Mouse (Mus musculus): Measurements from ENCODE around the gene Elf2. TPM values are rescaled to one million over a fixed set of nuclear protein-coding genes. Genes with fewer than 3 reads are reported as not detected.
A peak's percentile ranks its signal among the peaks of the same experiment; 100 is the strongest.

Elf2 gene
- polyA plus RNA-seq (2014; fragmentation: Nextera tagmentation; extraction: Ambion mirVana) = 44.5 and 48.2 TPM in 2 replicates

DNA sequence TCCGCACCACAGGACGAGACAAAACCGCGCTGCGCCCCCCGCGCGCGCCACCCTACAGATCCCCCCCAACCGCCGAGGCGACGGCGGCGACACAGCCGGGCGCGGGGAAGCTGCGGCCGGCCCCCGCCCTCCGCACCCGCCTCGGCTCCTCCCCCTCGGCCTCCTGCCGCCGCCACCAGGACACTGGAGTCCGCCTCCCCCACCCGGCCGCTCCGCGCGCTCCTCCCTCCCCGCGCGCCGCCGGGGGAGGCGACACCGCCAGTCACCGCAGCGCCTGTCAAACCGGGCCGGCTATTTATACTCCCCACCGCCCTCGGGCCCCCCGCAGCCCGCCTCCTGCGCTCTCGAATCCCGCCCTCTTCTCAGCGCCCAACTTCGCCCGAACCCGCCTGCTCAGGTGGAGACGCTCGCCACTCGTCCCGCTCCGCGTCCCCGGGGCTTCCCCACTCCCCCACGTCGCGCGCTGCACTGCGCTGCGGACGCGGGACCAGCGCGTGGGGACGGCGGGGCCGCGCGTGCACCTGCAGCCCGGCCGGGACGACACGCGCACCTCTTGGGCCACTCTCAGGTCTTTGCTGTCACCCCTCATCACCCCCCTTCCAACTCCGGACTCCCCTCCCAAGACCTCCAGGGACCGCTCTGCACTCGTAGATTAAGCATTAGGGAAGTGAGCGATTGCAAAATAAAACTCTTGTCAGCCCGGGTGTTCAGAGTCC is at the start of gene Elf2:
TSS of gene Elf2 (minus strand) at position 112 of the 716 bp plus-strand sequence.
- Histone ChIP-seq H3K9me3 (replicated peaks; ENCODE audit: control insufficient read depth, low read length) (no peaks in the 10 kb centered on the region), H3K27me3 (ENCODE audit: control insufficient read depth, insufficient read depth, low read length) (no peaks in the 10 kb centered on the region), H3K27ac (ENCODE audit: low read depth, low read length) (peak within 1 kb of the TSS; percentile 99), H3K9ac (ENCODE audit: low read depth, low read length) (peak within 1 kb of the TSS; percentile 96), H3K4me3 (ENCODE audit: low read depth, low read length) (peak within 1 kb of the TSS; percentile 94), H3K36me3 (ENCODE audit: control insufficient read depth, insufficient read depth, low read length) (no peaks in the 10 kb centered on the region), H3K4me1 (ENCODE audit: control insufficient read depth, insufficient read depth, low read length) (peaks cover 2% of the 10 kb centered on the region), H3K4me2 (peak within 1 kb of the TSS; percentile 92)
- under 1% methylated on average over 63 of the region's 87 CpGs for WGBS (ENCODE audit: insufficient replicate concordance)
- ATAC-seq (replicated peaks; ENCODE audit: insufficient number of reproducible peaks, low FRiP score, low TSS enrichment) = peak; percentile 85

DNA sequence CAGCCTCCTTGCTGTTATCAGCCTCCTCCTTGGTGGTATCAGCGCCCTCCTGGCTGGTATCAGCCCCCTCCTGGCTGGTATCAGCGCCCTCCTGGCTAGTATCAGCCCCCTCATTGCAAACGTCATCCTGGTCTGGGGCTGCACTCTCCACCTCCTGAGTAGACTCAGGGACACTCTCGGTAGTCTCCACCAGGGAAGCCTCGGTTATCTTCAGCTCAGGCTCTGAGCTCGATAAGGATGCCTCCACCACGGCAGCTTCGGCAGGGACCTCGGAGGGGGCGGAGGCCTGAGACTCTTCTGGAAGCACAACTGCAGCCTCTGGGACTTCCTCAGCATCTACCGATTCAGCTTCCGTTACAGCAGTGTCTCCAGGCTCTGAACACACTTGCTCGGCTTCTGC is 48.4 kb upstream of the Elf2 start:
- Histone ChIP-seq H3K27ac (ENCODE audit: low read depth, low read length) (no peak overlapping the region), H3K4me2 (peak overlapping the region; percentile 72), H3K4me3 (ENCODE audit: low read depth, low read length) (peak overlapping the region; percentile 31), H3K27me3 (ENCODE audit: control insufficient read depth, insufficient read depth, low read length) (no peaks in the 10 kb centered on the region), H3K9me3 (replicated peaks; ENCODE audit: control insufficient read depth, low read length) (no peaks in the 10 kb centered on the region), H3K9ac (ENCODE audit: low read depth, low read length) (peak overlapping the region; percentile 36; the same call in 1 of the 2 replicates), H3K4me1 (ENCODE audit: control insufficient read depth, insufficient read depth, low read length) (peaks cover 8% of the 10 kb centered on the region), H3K36me3 (ENCODE audit: control insufficient read depth, insufficient read depth, low read length) (no peaks in the 10 kb centered on the region)
- 4% methylated on average over 13 of the region's 13 CpGs for WGBS (ENCODE audit: insufficient replicate concordance)
- ATAC-seq (replicated peaks; ENCODE audit: insufficient number of reproducible peaks, low FRiP score, low TSS enrichment) = 0 out of 2 replicates have a peak, but pooled peaks have one; percentile 14

DNA sequence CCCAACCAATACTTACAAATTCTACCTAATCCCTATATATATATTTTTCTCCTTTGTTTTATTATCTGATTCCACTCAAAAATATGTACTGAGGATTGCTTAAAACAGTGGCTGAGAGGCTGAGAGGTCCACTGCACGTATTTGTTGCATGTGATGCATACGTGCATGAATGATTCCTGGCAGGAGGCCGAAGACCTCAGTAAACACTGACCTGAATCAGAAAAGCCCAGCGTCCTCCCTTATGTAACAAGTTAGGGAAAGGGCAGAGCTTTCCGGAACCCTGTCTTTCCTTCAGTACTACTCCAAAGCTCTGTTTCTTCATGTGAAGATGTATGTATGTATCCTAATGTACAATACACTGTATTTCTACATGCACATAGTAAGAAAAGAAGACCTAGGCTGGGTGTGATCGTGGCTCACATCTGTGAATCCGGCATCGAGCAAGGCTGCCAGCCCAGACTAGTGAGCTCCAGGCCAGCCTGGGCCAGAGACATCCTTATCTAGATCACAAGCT is 47.5 kb upstream of the Elf2 start:
- WGBS (ENCODE audit: insufficient replicate concordance) = 44% methylated on average over 8 of the region's 8 CpGs
- Histone ChIP-seq H3K9ac (ENCODE audit: low read depth, low read length) (0 out of 2 replicates have a peak overlapping the region, but pooled peaks have one; percentile 46), H3K9me3 (replicated peaks; ENCODE audit: control insufficient read depth, low read length) (no peaks in the 10 kb centered on the region), H3K4me3 (ENCODE audit: low read depth, low read length) (no peak overlapping the region), H3K36me3 (ENCODE audit: control insufficient read depth, insufficient read depth, low read length) (no peaks in the 10 kb centered on the region), H3K27ac (ENCODE audit: low read depth, low read length) (no peak overlapping the region), H3K4me2 (no peak overlapping the region), H3K27me3 (ENCODE audit: control insufficient read depth, insufficient read depth, low read length) (no peaks in the 10 kb centered on the region), H3K4me1 (ENCODE audit: control insufficient read depth, insufficient read depth, low read length) (peaks cover 8% of the 10 kb centered on the region)
- ATAC-seq (replicated peaks; ENCODE audit: insufficient number of reproducible peaks, low FRiP score, low TSS enrichment) = no peak

DNA sequence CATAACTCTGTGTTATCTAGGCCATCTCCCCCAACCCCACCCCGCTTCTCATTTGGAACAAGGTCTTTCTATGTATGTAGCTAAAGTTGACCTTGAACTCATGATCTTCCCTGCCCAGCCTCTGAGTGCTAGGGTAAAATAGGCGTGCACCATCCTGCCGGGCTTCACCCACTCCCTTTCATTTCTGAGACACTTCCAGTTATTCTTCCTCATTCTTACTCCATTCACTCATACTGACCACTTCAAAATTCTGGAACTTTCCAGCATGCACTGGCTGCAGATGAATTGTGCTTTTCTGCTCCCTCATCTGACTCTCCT is 46.6 kb upstream of the Elf2 start:
- no peak overlapping the region for H3K27ac ChIP-seq (ENCODE audit: low read depth, low read length)
- H3K27me3 ChIP-seq (ENCODE audit: control insufficient read depth, insufficient read depth, low read length) = no peaks in the 10 kb centered on the region
- no peaks in the 10 kb centered on the region for H3K36me3 ChIP-seq (ENCODE audit: control insufficient read depth, insufficient read depth, low read length)
- H3K9me3 ChIP-seq (replicated peaks; ENCODE audit: control insufficient read depth, low read length) = no peaks in the 10 kb centered on the region
- no peak overlapping the region for H3K4me2 ChIP-seq
- no peak for ATAC-seq (replicated peaks; ENCODE audit: insufficient number of reproducible peaks, low FRiP score, low TSS enrichment)
- H3K4me3 ChIP-seq (ENCODE audit: low read depth, low read length) = no peak overlapping the region
- 67% methylated on average over 3 of the region's 3 CpGs for WGBS (ENCODE audit: insufficient replicate concordance)
- H3K9ac ChIP-seq (ENCODE audit: low read depth, low read length) = no peak overlapping the region
- H3K4me1 ChIP-seq (ENCODE audit: control insufficient read depth, insufficient read depth, low read length) = peaks cover 8% of the 10 kb centered on the region

DNA sequence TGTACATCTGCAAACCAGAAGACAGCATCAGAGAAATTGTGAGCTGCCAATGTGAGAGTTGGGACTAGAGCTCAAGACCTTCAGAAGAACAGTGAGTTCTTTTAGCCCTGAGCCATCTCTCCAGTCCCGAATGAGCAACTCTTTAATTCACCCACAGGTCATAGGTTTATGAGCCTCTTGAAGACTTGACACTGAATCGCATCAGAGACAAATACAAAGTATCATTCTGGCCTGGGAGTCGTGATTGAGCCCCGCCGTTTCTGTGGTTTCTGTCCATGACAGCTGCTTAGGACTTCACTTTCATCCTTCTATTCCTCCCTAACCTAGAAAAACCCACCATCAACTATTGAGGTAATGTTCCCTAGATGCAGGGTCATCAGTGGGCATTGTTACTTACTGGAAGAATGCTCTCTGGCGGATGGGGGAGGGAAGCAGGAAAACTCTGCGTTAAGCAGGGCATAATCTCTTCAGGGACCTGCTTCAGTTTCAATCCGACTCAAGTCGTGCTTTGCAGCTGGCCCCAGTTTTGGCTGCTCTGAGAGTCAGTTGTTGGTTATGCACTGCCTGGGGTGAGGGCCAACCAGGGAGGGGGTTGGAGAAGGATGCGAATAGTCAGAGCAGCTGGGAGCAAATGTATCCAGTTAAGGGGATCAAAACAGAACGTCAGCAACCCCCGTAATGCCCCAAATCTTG is 46.1 kb upstream of the Elf2 start:
- Histone ChIP-seq H3K4me3 (ENCODE audit: low read depth, low read length) (no peak overlapping the region), H3K9ac (ENCODE audit: low read depth, low read length) (no peak overlapping the region), H3K36me3 (ENCODE audit: control insufficient read depth, insufficient read depth, low read length) (no peaks in the 10 kb centered on the region), H3K27ac (ENCODE audit: low read depth, low read length) (no peak overlapping the region), H3K27me3 (ENCODE audit: control insufficient read depth, insufficient read depth, low read length) (no peaks in the 10 kb centered on the region), H3K9me3 (replicated peaks; ENCODE audit: control insufficient read depth, low read length) (no peaks in the 10 kb centered on the region), H3K4me1 (ENCODE audit: control insufficient read depth, insufficient read depth, low read length) (peaks cover 8% of the 10 kb centered on the region), H3K4me2 (no peak overlapping the region)
- 50% methylated on average over 12 of the region's 12 CpGs for WGBS (ENCODE audit: insufficient replicate concordance)
- no peak for ATAC-seq (replicated peaks; ENCODE audit: insufficient number of reproducible peaks, low FRiP score, low TSS enrichment)

DNA sequence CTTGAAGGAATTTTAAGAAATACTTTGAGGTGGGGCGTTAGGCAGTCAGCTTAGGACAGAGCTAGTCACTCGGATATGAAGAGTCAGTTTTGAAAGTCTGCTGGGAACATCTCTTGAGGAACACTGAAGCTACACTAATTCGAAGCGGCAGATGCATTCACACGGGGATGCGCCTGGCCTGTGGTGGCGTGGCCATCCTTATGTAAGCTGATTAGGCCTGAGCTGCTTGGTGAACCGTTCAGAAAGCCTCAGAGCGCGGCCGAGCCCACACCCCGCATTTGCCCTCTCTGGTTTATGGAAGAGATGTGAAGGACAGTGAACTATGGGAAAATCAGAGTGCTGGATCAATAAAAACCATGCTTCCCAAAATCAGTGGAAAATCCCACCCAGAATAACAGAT is 42.9 kb upstream of the Elf2 start:
- Histone ChIP-seq H3K36me3 (ENCODE audit: control insufficient read depth, insufficient read depth, low read length) (no peaks in the 10 kb centered on the region), H3K9me3 (replicated peaks; ENCODE audit: control insufficient read depth, low read length) (no peaks in the 10 kb centered on the region), H3K4me1 (ENCODE audit: control insufficient read depth, insufficient read depth, low read length) (no peaks in the 10 kb centered on the region), H3K4me3 (ENCODE audit: low read depth, low read length) (no peak overlapping the region), H3K27ac (ENCODE audit: low read depth, low read length) (no peak overlapping the region), H3K27me3 (ENCODE audit: control insufficient read depth, insufficient read depth, low read length) (no peaks in the 10 kb centered on the region), H3K4me2 (no peak overlapping the region), H3K9ac (ENCODE audit: low read depth, low read length) (no peak overlapping the region)
- 73% methylated on average over 12 of the region's 12 CpGs for WGBS (ENCODE audit: insufficient replicate concordance)
- ATAC-seq (replicated peaks; ENCODE audit: insufficient number of reproducible peaks, low FRiP score, low TSS enrichment) = no peak

DNA sequence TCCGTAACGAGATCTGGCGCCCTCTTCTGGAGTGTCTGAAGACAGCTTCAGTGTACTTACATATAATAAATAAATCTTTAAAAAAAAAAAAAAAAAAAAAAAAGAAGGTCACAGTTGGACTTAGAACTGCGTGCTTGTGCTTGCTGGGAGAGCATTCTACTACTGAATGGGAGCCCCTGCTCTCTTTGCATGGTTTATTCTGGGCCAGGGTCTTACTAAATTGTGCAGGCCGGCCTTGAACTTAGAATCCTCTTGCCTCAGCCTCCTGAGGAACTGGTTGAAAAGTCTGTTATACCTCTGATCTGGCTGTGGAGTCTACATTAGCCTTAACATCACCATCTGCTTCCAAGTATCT is 40.2 kb upstream of the Elf2 start:
- H3K9me3 ChIP-seq (replicated peaks; ENCODE audit: control insufficient read depth, low read length) = no peaks in the 10 kb centered on the region
- H3K27ac ChIP-seq (ENCODE audit: low read depth, low read length) = no peak overlapping the region
- H3K4me3 ChIP-seq (ENCODE audit: low read depth, low read length) = no peak overlapping the region
- H3K27me3 ChIP-seq (ENCODE audit: control insufficient read depth, insufficient read depth, low read length) = no peaks in the 10 kb centered on the region
- no peaks in the 10 kb centered on the region for H3K4me1 ChIP-seq (ENCODE audit: control insufficient read depth, insufficient read depth, low read length)
- no peak overlapping the region for H3K9ac ChIP-seq (ENCODE audit: low read depth, low read length)
- no peak for ATAC-seq (replicated peaks; ENCODE audit: insufficient number of reproducible peaks, low FRiP score, low TSS enrichment)
- H3K4me2 ChIP-seq = no peak overlapping the region
- 76% methylated on average over 2 of the region's 5 CpGs for WGBS (ENCODE audit: insufficient replicate concordance)
- H3K36me3 ChIP-seq (ENCODE audit: control insufficient read depth, insufficient read depth, low read length) = no peaks in the 10 kb centered on the region

DNA sequence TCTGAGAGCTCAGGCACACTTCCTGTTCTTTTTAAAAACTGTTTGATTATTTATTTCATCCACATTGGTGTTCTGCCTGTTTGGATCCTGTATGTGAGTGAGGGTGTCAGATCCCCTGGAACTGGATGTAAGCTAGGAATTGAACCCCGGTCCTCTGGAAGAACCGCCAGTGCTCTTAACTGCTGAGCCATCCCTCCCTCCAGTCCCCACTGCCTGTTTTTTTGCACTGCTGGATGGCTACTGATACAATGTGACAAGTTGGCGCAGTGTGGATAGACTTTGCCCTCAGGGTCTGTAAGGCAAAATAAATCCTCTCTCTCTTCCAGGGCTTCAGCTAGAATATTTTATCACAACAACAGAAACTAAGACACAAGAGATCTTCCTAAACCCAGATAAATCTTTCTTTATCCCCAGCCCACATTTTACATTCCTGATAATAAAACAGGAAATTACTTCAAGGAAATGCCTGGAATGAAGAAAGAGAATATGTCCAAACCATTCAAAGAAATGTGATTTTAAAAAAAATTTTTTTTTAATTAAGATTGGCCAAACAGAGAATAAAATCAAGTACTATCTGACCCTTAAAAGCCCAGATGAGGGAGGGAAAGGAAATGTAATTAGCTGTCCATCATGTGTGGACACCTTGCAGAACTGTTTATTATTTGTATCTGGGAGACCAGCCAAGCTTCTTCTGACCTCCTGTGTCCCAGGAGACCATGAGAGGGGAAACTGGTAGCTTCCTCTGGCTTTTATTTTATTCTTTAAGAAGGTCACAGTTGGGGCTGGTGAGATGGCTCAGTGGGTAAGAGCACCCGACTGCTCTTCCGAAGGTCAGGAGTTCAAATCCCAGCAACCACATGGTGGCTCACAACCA is 39.6 kb upstream of the Elf2 start:
- H3K4me2 ChIP-seq = no peak overlapping the region
- no peak overlapping the region for H3K9ac ChIP-seq (ENCODE audit: low read depth, low read length)
- H3K4me1 ChIP-seq (ENCODE audit: control insufficient read depth, insufficient read depth, low read length) = no peaks in the 10 kb centered on the region
- H3K27me3 ChIP-seq (ENCODE audit: control insufficient read depth, insufficient read depth, low read length) = no peaks in the 10 kb centered on the region
- H3K36me3 ChIP-seq (ENCODE audit: control insufficient read depth, insufficient read depth, low read length) = no peaks in the 10 kb centered on the region
- H3K27ac ChIP-seq (ENCODE audit: low read depth, low read length) = no peak overlapping the region
- 76% methylated on average over 5 of the region's 5 CpGs for WGBS (ENCODE audit: insufficient replicate concordance)
- H3K4me3 ChIP-seq (ENCODE audit: low read depth, low read length) = no peak overlapping the region
- ATAC-seq (replicated peaks; ENCODE audit: insufficient number of reproducible peaks, low FRiP score, low TSS enrichment) = no peak
- no peaks in the 10 kb centered on the region for H3K9me3 ChIP-seq (replicated peaks; ENCODE audit: control insufficient read depth, low read length)
